Mouse (Mus musculus) cerebellum, adult 8-10 months (tissue): ENCODE data around the gene Pex5.
"Not testable (repeated sequence)": the region's sequence is repeated elsewhere in the genome, so short reads cannot be mapped to it uniquely, and the experiment has no call there.

Experiments used
- DNase-seq: peaks from one replicate; pipeline ENCODE4 v3.0.0; 2022

Gene Pex5

GRCm38 (mm10) chr6:124426604-124427003, 11.7 kb upstream of the Pex5 start:
- DNase-seq: no peak

- DNase-seq: no peak
Measured at GRCm38 (mm10) chr6:124425523-124425922, 10.7 kb upstream of the Pex5 start.

GRCm38 (mm10) chr6:124425042-124425441, 10.2 kb upstream of the Pex5 start:
- not testable (repeated sequence) for DNase-seq

GRCm38 (mm10) chr6:124424068-124424498, 9.2 kb upstream of the Pex5 start:
- no peak for DNase-seq

GRCm38 (mm10) chr6:124418686-124419085, 3.8 kb upstream of the Pex5 start:
- no peak for DNase-seq

- DNase-seq: peak; percentile 92
Measured at GRCm38 (mm10) chr6:124415347-124416088, 651 bp upstream of the Pex5 start.

GRCm38 (mm10) chr6:124414150-124414926, 529 bp downstream of the Pex5 start:
- DNase-seq: peak; percentile 65

GRCm38 (mm10) chr6:124413770-124414149, 1.1 kb downstream of the Pex5 start:
- no peak for DNase-seq

GRCm38 (mm10) chr6:124408355-124408754, 6.5 kb downstream of the Pex5 start:
- DNase-seq: no peak

GRCm38 (mm10) chr6:124407180-124407579, 7.7 kb downstream of the Pex5 start:
- no peak for DNase-seq

- no peak for DNase-seq
Measured at GRCm38 (mm10) chr6:124406326-124406725, 8.5 kb downstream of the Pex5 start.

GRCm38 (mm10) chr6:124399738-124400137, 15.1 kb downstream of the Pex5 start:
- DNase-seq: no peak

GRCm38 (mm10) chr6:124394991-124395390, 19.9 kb downstream of the Pex5 start:
- not testable (repeated sequence) for DNase-seq

GRCm38 (mm10) chr6:124380142-124380541, 34.7 kb downstream of the Pex5 start:
- DNase-seq: no peak

- DNase-seq: peak; percentile 21
Measured at GRCm38 (mm10) chr6:124379331-124379730, 35.5 kb downstream of the Pex5 start.

- DNase-seq: no peak
Measured at GRCm38 (mm10) chr6:124377494-124378255, 37.2 kb downstream of the Pex5 start.

- no peak for DNase-seq
Measured at GRCm38 (mm10) chr6:124376311-124376710, 38.6 kb downstream of the Pex5 start.

GRCm38 (mm10) chr6:124375435-124375884, 39.4 kb downstream of the Pex5 start:
- no peak for DNase-seq

- no peak for DNase-seq
Measured at GRCm38 (mm10) chr6:124374683-124375082, 40.2 kb downstream of the Pex5 start.

- DNase-seq: no peak
Measured at GRCm38 (mm10) chr6:124373584-124374206, 41.2 kb downstream of the Pex5 start.

- no peak for DNase-seq
Measured at GRCm38 (mm10) chr6:124364328-124364727, 50.5 kb downstream of the Pex5 start.

- no peak for DNase-seq
Measured at GRCm38 (mm10) chr6:124360549-124360948, 54.3 kb downstream of the Pex5 start.

- DNase-seq: no peak
Measured at GRCm38 (mm10) chr6:124358953-124359352, 55.9 kb downstream of the Pex5 start.
